Mouse (Mus musculus) adrenal gland, postnatal 25 days (tissue): ENCODE results near the gene Gm10681. TPM values are rescaled to one million over a fixed set of nuclear protein-coding genes. Genes with fewer than 3 reads are reported as not detected.
"Not testable (repeated sequence)": the region's sequence is repeated elsewhere in the genome, so short reads cannot be mapped to it uniquely, and the experiment has no call there.

ENCODE experiments used
- DNase-seq: peaks from one replicate; pipeline ENCODE4 v3.0.0; 2021; ENCODE audit warnings: mixed read lengths
- long read RNA-seq: library from polyadenylated mRNA; stranded (forward); transcript quantifications from one replicate; pipeline ENCODE4 v2.0.0, GENCODE M21; 2021
- total RNA-seq: library from RNA; stranded (reverse); gene quantifications from 2 replicates; pipeline ENCODE4 v1.2.3, GENCODE M21; 2021

Gene Gm10681
- total RNA-seq = not detected in 2 replicates
- long read RNA-seq = 0 reads

DNA sequence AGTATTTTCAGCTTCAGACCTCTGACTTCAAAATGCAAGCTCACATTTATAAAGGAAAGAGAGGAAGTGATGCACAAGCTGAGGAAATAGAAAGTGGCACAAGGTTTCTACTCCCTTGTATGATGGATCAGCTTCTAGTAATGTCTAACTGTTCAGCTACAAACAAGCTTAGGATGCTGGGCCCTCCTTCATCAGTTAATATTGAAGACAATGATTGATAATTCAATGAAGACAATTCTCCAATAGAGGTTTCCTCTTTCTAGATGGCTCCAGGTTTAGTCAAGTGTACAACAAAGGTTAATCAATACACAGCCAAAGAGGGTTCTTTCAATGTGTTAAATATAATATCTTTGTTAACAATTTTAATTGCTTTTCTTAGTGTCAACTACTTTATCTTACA lies at the start of gene Gm10681:
Gene Gm10681 (minus strand): TSS at position 101 of the 400 bp plus-strand sequence.
- DNase-seq = no peak

DNA sequence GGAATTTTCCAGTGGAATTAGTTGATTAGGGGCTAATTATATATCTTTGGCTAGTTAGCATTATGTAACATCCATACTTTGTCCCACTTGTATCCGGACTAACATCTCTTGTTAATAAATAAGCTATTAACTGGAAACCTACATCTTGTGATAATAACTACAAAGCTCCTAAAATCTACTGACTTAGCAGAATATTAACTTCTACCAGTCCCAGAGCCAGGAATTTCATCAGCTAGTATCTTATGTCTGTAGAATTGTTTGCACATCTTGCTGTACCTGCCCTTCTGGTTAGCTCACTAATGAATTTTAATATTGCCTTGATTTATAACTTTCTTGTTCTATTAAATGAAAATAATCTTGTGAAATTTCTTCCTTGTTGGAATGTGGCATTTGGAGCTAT lies 46.5 kb upstream of the Gm10681 start:
- no peak for DNase-seq

DNA sequence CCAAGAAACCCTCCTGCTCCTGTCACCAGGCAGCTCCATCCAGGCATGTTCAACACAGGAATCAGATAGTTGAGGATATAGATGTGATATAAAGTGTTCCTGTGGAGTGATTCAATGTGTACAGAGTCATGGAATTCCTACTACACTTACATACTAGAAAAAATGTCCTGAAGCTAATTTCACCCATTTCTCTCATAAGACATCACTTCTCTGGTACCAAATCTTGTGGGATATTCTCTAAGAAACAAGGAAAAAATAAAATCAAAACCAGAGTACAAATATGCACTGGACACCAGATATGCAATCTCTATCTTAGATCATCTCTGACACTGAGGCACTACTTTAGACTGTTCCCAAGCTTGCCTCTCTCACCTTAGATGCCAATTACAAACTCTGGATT lies 41.5 kb upstream of the Gm10681 start, which contains the start of gene Hsd3b5:
Gene Hsd3b5 (minus strand): TSS at position 101 of the 400 bp plus-strand sequence.
- no peak for DNase-seq

DNA sequence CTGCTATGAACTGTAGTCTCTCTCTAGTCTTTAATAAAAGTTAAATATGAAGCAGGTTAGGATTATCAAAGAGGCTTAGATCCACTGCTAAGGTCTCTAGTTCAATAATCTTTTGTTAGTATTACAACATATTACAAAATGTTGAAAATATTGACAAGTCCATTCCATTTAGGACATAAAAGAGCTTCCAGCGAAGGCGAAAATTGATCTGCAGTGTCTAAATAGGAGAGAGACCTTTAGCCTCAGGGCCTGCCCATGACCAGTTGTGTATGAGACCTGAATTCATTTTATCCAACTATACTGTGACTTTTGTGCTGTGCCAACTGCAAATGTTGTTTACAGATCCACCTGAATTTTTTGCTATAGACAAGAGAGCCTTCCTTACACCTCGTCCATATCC lies 41.0 kb upstream of the Gm10681 start:
- DNase-seq = no peak

DNA sequence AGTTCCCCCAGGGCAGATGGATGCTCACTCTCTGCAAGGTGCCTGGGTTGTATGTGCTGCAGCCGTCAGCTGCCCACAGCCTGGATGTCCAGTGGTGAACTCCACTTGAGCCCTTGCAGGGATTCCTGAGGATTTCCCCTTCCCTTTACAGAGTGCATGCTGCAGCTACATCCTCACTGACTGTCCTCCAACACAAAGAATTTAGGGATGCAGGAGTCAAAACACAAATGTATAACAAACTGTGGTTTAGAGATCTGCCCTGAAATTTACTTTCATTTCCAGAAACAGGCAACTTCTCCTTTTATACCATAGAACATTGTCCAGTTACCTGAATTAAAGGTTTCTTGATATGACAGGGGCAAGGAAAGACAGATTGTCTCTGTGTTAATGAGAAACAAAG lies 28.2 kb upstream of the Gm10681 start:
- not testable (repeated sequence) for DNase-seq

DNA sequence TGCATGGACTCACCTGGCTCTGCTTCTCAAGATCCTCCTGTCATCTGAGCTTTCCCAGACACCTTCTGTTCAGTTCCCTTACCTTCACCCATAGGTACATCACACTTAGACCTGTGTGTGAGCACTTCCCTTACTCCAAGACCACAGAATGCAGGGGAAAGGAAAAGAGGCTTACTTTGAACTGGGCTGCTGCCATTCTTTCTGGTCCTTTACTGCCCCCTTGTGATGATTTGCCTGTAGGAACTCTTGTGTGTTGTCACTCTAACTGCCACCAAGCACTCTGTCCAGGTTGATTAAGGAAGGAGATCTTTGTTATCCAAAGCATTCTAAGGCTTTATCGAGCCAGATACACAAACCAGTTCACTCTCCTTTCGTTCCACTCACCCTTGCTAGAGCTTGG lies 27.6 kb upstream of the Gm10681 start:
- DNase-seq = not testable (repeated sequence)

DNA sequence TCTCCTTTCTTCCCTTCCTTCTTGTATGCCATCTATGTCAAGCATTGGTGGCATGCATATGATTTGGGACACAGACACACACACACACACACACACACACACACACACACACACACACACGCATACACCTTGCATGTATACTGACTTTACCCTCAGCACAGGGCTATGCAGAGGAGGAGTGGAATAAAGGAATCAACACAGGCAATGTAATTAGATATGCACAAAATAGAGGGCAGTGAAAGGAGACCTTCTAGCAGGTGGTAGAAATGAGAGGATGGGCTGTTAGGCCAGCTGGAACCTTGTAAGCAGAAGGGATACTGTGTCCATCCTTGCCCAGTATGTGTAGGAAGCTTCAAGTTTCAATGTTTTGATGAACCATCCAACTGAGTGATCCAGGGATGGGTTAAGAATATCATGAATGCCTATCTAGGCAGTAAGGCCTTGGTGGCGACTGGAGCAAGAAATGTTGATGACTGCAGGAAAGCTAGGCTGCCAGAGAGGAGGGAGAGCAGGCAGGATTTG lies 25.9 kb upstream of the Gm10681 start:
- DNase-seq = not testable (repeated sequence)

DNA sequence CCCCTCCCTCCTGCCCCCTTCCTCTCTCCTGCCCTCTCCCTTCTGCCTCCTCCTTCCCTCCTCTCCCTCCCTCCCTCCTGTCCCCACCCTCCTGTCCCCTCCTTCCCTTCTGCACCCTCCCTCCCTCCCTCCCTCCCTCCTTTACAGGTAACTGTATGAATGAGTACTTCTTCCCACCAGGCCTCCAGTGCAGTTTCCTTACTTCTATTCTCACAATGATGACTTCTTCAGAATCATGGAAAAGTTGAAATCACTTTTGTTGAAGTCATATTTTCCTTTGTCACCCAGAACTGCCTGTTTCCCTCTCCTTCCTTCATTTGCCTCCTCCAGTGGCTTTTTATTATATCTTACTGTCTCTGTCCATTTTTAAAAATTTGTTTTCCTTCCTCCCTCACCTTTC lies 25.4 kb upstream of the Gm10681 start:
- no peak for DNase-seq

DNA sequence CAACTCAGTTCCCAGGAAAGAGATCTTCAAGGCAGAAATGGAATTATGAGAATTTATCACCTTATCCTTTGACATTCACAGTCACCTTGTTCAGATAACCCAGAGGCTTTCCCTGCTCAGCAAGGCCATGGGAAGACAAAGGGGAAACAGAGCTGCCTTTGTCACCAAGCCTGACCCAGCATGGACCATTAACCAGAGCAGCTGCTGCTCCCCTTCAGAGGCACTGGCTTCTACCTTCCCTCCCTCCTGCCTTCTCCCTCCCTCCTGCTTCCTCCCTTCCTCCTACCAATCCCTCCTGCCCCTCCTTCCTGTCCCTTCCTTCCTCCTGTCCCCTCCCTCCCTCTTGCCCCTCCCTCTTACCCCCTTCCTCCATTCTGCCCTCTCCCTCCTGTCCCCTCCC lies 24.9 kb upstream of the Gm10681 start:
- not testable (repeated sequence) for DNase-seq

DNA sequence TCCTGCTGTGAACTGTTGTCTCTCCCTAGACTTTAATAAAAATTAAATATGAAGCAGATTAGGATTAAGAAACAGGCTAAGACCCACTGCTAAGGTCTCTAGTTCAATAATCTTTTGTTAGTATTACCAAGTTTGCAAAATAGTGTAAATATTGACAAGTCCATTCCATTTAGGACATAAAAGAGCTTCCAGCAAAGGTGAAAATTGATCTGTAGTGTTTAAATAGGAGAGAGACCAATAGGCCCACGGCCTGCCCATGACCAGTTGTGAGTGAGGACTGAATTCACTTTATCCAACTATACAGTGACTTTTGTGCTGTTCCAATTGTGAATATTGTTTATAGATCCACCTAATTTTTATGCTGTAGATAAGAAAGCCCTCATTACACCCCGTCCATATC lies 886 bp downstream of the Gm10681 start:
- no peak for DNase-seq

DNA sequence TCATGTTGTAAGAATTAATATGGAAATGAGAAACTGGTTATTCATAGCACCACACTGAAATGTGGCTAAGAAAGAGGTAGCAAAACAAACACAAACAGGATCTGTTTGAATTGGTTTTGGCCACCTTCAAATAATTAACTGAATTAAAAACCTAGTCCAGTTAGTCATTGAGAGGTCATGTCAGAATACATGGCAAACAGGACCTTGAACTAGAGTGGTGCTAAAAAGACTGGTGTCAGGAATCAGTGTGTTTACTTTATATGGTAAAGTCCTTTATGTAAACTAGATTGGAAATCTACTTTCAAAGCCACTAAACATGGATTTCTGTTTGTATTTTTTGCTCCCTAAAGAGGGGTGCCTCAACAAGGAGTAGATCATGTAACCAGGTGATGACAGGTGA lies 6.0 kb downstream of the Gm10681 start:
- DNase-seq = not testable (repeated sequence)

DNA sequence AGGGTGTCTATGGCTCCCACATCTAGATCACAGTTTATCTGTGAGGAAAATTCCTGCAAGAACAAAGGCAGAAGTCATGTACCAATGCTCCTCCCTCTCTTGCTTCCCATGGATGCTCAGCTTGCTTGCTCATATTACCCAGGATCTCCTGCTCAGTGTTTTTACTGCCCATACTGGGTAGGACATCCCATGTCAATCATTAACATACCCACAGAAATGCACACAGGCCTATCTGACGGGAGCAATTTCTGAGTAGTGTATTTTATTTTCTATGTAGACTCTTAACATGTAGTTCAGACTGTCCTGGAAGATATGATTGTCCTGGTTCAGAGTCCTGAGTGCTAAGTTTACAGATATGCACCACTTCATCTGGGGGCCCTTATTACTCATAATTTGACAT lies 6.4 kb downstream of the Gm10681 start:
- DNase-seq = not testable (repeated sequence)

DNA sequence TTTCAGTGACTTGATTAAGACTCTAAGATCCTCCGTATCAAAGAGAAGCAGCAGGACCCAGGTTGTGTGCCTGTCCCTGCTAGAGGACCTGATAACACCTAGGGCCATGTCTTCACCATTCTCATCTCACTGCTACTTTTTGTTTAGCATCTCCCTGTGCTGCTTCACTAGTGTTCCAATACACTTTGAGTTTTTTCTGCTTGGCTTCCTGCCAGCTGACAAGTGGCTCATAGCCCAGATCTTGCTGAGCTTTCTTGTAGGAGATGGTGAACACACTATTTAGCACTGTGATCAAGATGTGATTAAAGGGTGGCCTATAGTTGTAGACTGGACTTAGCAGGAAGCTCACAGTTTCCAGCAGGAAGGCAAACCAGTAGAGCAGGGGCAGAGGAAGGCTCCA lies 7.6 kb downstream of the Gm10681 start:
- peak; percentile 10 for DNase-seq

DNA sequence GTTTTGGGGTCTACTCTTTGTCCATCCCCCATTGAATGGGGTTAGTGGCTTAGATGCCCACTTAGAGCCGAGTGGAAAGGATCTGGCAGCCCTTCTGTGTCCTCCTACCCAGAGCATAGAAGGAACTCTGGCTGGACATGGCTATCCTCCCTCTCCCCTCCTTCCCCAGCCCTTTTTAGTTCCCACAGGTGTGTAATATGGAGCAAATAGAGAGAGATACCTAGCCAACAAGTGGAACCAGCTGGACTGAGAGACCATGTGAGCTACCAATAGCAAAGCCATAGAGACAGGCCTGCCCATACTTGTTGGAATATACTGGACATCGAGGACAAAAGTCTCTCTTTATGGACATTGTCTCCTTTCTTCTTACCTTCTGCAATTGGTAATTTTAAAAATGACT lies 20.9 kb downstream of the Gm10681 start:
- not testable (repeated sequence) for DNase-seq

DNA sequence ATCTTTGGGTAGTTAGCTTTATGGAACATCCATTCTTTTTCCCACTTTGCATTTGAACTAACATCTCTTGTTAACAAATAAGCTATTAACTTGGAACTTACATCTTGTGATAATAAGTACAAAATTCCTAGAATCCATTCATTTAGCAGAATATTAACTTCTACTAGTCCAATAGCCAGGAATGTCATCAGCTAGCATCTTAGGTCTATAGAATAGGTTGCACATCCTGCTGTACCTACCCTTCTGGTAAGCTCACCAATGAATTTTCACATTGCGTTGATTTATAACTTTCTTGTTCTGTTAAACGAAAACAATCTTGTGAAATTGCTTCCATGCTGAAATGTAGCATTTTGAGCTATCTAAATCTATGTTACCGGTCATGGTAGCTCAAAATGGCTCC lies 23.7 kb downstream of the Gm10681 start:
- DNase-seq = not testable (repeated sequence)

DNA sequence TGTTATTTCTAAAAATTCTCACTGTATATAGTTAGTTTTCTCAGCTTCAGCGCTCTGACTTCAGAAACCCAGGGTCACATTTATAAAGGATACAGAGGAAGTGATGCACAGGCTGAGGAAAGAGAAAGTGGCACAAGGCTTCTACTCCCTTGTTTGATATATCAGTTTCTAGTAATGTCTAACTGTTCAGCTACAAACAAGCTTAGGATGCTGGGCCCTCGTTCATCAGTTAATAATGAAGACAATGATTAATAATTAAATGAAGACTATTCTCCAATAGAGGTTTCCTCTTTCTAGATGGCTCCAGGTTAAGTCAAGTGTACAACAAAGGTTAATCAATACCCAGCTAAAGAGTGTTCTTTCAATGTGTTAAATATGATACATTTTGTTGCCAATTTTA lies 24.8 kb downstream of the Gm10681 start:
- DNase-seq = not testable (repeated sequence)

DNA sequence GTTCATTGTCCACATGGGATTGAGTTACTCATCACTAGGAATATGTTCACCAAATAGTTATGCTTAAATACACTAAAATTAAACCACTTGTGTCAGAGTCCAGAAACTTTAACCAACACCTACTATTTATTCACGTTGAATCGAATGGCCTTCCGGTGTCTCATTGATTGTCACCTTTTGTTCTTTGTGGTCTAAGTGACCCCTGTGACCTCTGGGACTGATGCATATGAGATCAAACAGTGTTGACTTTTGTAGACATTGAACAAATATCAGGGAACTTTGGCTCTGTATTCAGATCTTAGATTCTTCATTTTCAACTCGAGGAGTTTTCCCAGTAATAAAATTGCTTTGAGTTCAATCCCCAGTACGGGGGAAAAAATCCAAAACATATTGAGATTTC lies 27.9 kb downstream of the Gm10681 start:
- not testable (repeated sequence) for DNase-seq

DNA sequence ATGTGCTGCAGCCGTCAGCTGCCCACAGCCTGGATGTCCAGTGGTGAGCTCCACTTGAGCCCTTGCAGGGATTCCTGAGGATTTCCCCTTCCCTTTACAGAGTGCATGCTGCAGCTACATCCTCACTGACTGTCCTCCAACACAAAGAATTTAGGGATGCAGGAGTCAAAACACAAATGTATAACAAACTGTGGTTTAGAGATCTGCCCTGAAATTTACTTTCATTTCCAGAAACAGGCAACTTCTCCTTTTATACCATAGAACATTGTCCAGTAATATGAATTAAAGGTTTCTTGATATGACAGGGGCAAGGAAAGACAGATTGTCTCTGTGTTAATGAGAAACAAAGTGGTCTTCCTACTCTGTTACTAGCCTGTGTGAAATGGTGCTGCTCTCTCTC lies 37.8 kb downstream of the Gm10681 start:
- not testable (repeated sequence) for DNase-seq

DNA sequence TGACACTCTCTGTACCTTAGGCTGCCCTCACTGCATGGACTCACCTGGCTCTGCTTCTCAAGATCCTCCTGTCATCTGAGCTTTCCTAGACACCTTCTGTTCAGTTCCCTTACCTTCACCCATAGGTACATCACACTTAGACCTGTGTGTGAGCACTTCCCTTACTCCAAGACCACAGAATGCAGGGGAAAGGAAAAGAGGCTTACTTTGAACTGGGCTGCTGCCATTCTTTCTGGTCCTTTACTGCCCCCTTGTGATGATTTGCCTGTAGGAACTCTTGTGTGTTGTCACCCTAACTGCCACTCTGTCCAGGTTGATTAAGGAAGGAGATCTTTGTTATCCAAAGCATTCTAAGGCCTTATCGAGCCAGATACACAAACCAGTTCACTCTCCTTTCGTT lies 38.4 kb downstream of the Gm10681 start:
- DNase-seq = not testable (repeated sequence)

DNA sequence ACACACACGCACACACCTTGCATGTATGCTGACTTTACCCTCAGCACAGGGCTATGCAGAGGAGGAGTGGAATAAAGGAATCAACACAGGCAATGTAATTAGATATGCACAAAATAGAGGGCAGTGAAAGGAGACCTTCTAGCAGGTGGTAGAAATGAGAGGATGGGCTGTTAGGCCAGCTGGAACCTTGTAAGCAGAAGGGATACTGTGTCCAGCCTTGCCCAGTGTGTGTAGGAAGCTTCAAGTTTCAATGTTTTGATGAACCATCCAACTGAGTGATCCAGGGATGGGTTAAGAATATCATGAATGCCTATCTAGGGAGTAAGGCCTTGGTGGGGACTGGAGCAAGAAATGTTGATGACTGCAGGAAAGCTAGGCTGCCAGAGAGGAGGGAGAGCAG lies 40.1 kb downstream of the Gm10681 start:
- not testable (repeated sequence) for DNase-seq

DNA sequence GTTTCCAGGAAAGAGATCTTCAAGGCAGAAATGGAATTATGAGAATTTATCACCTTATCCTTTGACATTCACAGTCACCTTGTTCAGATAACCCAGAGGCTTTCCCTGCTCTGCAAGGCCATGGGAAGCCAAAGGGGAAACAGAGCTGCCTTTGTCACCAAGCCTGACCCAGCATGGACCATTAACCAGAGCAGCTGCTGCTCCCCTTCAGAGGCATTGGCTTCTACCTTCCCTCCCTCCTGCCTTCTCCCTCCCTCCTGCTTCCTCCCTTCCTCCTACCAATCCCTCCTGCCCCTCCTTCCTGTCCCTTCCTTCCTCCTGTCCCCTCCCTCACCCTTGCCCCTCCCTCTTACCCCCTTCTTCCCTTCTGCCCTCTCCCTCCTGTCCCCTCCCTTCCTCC lies 41.0 kb downstream of the Gm10681 start:
- not testable (repeated sequence) for DNase-seq

DNA sequence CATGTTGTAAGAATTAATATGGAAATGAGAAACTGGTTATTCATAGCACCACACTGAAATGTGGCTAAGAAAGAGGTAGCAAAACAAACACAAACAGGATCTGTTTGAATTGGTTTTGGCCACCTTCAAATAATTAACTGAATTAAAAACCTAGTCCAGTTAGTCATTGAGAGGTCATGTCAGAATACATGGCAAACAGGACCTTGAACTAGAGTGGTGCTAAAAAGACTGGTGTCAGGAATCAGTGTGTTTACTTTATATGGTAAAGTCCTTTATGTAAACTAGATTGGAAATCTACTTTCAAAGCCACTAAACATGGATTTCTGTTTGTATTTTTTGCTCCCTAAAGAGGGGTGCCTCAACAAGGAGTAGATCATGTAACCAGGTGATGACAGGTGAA lies 63.6 kb downstream of the Gm10681 start:
- DNase-seq = not testable (repeated sequence)

DNA sequence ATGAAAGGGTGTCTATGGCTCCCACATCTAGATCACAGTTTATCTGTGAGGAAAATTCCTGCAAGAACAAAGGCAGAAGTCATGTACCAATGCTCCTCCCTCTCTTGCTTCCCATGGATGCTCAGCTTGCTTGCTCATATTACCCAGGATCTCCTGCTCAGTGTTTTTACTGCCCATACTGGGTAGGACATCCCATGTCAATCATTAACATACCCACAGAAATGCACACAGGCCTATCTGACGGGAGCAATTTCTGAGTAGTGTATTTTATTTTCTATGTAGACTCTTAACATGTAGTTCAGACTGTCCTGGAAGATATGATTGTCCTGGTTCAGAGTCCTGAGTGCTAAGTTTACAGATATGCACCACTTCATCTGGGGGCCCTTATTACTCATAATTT lies 64.1 kb downstream of the Gm10681 start:
- not testable (repeated sequence) for DNase-seq

DNA sequence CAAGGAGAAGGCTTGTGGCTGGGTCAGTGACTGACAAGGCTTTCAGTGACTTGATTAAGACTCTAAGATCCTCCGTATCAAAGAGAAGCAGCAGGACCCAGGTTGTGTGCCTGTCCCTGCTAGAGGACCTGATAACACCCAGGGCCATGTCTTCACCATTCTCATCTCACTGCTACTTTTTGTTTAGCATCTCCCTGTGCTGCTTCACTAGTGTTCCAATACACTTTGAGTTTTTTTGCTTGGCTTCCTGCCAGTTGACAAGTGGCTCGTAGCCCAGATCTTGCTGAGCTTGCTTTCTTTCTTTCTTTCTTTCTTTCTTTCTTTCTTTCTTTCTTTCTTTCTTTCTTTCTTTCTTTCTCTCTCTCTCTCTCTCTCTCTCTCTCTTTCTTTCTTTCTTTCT lies 65.8 kb downstream of the Gm10681 start:
- not testable (repeated sequence) for DNase-seq

DNA sequence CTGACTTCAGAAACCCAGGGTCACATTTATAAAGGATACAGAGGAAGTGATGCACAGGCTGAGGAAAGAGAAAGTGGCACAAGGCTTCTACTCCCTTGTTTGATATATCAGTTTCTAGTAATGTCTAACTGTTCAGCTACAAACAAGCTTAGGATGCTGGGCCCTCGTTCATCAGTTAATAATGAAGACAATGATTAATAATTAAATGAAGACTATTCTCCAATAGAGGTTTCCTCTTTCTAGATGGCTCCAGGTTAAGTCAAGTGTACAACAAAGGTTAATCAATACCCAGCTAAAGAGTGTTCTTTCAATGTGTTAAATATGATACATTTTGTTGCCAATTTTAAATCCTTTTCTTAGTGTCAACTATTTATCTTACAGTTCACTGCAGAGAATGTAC lies 78.2 kb downstream of the Gm10681 start, which contains the start of gene Hsd3b4:
Gene Hsd3b4 (minus strand): TSS at position 101 of the 400 bp plus-strand sequence.
- not testable (repeated sequence) for DNase-seq
